In the genomic region with DNA sequence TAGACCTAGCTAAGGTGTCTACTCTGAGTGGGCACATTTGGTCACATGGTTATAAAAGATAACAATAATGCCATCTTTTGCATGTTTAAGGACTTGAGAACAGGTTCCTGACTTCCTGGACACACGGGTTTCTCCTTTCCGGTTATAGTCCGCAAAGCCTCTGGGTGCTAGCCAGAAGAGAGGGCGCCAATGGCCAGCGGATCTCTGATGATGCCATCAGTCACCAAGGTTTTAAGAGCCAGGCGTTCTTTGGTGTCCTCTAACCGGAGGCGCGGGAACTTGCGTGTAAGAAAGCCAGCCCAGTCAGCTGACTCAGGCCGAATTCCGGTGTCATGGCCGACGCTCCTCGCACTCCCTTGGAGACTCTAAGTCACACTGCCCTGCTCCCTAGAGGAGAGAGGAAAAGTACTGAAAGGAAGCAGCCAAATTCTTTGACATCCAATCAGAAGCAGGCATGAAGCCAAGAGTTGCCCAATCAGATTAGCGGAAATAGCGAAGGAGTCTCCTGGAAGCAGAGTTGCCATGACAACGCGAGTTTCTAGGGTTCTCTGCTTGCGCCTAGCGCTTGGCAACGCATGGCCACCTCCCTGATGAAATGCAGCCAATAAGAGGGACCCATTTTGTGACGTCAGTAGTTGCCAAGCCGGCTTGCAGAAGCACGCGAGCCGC, we compare ENCODE assay signal across 2 mouse cellular contexts.
A peak's percentile ranks its signal among the peaks of the same experiment; 100 is the strongest.
TF ChIP-seq lines count a peak whose summit lies in the region.

No protein-coding gene starts in this region.

TF ChIP-seq in C2C12, 6 proteins besides CTCF, POLR2A, EP300 and RAD21:
- TF ChIP-seq CEBPB (IDR thresholded peaks at IDR 0.05; ENCODE audit: low read depth) (peak; percentile 22), MYOD1 (IDR thresholded peaks at IDR 0.05; ENCODE audit: control insufficient read depth, insufficient read length, low read depth) (no peak), USF1 (IDR thresholded peaks at IDR 0.05; ENCODE audit: low read depth) (peak; percentile 78), FOSL1 (IDR thresholded peaks at IDR 0.05; ENCODE audit: insufficient read depth, low read length, poor library complexity, severe bottlenecking) (no peak), MYOG (IDR thresholded peaks at IDR 0.05; ENCODE audit: control insufficient read depth, extremely low read depth, insufficient read length) (no peak), MAX (IDR thresholded peaks at IDR 0.05) (no peak)

TF ChIP-seq in myocyte, 11 proteins besides CTCF, POLR2A, EP300 and RAD21:
- TF ChIP-seq REST (IDR thresholded peaks at IDR 0.05; ENCODE audit: insufficient read depth, insufficient read length) (no peak), MYOG (IDR thresholded peaks at IDR 0.05; ENCODE audit: control insufficient read depth in 1 of 3, insufficient read depth in 1 of 3, insufficient read length in 2 of 3, low read depth in 2 of 3) (no peak), MYOD1 (IDR thresholded peaks at IDR 0.05; ENCODE audit: control insufficient read depth in 1 of 3, insufficient read length in 2 of 3, low read depth in 2 of 3) (no peak), TCF12 (IDR thresholded peaks at IDR 0.05; ENCODE audit: insufficient read depth, poor library complexity, severe bottlenecking) (no peak), USF1 (IDR thresholded peaks at IDR 0.05; ENCODE audit: low read depth) (peak; percentile 68)
